Mouse (Mus musculus) bone marrow, adult 2 months (tissue): ENCODE measurements at regions not wholly inside any gene's neighbourhood (a gene's known extent, or its start where the extent isn't known, plus 50 kb on each side); places are given as distances from the start of the nearest gene placed in this dataset.

Source experiments
- H3K27ac ChIP-seq: fragments of 200-500 bp; 2 replicates; pipeline ENCODE4 v1.5.1; 2012; ENCODE audit warnings: low read depth, mild to moderate bottlenecking, control low read depth, inconsistent platforms, low read length; ENCODE audit not compliant: control insufficient read depth, poor library complexity, insufficient read depth
- H3K4me1 ChIP-seq: fragments of 200-500 bp; 2 replicates; pipeline ENCODE4 v1.6.1; 2011; ENCODE audit warnings: low read length; ENCODE audit not compliant: control insufficient read depth, insufficient read depth
- H3K4me3 ChIP-seq: fragments of 200-500 bp; replicated peaks from 2 replicates; pipeline ENCODE3; 2011; ENCODE audit warnings: mild to moderate bottlenecking, low read depth, low read length, control low read depth; ENCODE audit not compliant: control insufficient read depth
- CTCF ChIP-seq: fragments of 200-500 bp; IDR thresholded peaks from 2 replicates; pipeline ENCODE4 v1.5.1; 2011; ENCODE audit warnings: low read length, control low read depth; ENCODE audit not compliant: control insufficient read depth, insufficient read depth
- POLR2A ChIP-seq: fragments of 200-500 bp; IDR thresholded peaks from 2 replicates; pipeline ENCODE4 v1.6.1; 2011; ENCODE audit warnings: low read depth, mild to moderate bottlenecking, control low read depth, low read length, borderline replicate concordance; ENCODE audit not compliant: control insufficient read depth
- WGBS: fragments of 180-500 bp; shearing (Covaris S2); methylation state at CpG from one replicate; pipeline ENCODE4 v1.1.7; 2018; 5-methylcytosine and 5-hydroxymethylcytosine counted together

- TF ChIP-seq CTCF (no peak), POLR2A (no peak)
- no peak overlapping the region for H3K27ac ChIP-seq
- no peak overlapping the region for H3K4me3 ChIP-seq
- no peaks in the 10 kb centered on the region for H3K4me1 ChIP-seq
- 77% methylated on average over 5 of the region's 5 CpGs for WGBS
Measured at GRCm38 (mm10) chr14:48826421-48826820, 152.8 kb upstream of the Otx2 start.

DNA sequence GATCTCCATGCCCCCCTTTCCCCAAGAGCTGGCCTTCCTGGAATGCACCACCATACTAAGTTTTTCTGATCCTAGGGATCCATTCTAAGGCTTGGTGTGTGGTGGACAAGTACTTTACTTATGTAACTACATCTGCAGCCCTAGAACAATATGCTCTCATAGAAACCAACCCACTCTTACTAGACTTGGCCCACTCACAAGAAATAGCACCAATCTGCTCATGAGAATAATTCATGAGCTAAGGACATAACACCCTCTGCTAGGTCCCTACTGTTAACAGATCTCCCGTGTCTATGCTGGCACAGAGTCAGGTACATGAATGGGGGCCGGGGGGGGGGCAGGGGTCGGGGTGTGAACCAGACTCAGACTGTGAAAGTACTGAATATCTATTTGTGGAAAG is 150.8 kb upstream of the Otx2 start:
- H3K4me3 ChIP-seq: no peak overlapping the region
- TF ChIP-seq POLR2A (no peak), CTCF (no peak)
- no peaks in the 10 kb centered on the region for H3K4me1 ChIP-seq
- H3K27ac ChIP-seq: no peak overlapping the region
- WGBS: 62% methylated on average over 3 of the region's 3 CpGs

DNA sequence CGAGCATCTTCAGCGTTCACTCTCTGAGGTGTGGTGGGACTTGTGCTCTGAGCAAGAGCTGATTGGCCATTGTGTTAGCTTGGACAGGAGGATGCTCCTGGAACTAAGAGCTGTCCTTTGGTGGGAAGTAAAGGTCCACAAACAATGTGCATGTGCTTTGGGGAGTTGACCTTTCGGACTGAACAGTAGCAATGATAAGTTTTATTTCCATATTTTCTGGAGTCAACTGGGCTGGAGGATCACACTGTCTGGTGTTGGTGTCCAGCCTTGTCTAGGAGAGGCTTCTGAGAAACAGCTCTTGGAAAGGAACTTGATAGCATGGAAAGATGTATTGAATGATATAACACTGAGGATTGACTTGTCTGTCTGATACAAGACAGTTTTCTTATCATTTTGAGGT is 142.3 kb upstream of the Otx2 start:
- 81% methylated on average over 3 of the region's 3 CpGs for WGBS
- Histone ChIP-seq H3K27ac (no peak overlapping the region), H3K4me1 (no peaks in the 10 kb centered on the region), H3K4me3 (no peak overlapping the region)
- TF ChIP-seq POLR2A (no peak), CTCF (no peak)

GRCm38 (mm10) chr14:48815231-48815728 is 141.7 kb upstream of the Otx2 start:
- no peaks in the 10 kb centered on the region for H3K4me1 ChIP-seq
- H3K4me3 ChIP-seq: no peak overlapping the region
- WGBS: 78% methylated on average over 8 of the region's 8 CpGs
- no peak for TF ChIP-seq CTCF
- no peak for TF ChIP-seq POLR2A
- H3K27ac ChIP-seq: no peak overlapping the region

DNA sequence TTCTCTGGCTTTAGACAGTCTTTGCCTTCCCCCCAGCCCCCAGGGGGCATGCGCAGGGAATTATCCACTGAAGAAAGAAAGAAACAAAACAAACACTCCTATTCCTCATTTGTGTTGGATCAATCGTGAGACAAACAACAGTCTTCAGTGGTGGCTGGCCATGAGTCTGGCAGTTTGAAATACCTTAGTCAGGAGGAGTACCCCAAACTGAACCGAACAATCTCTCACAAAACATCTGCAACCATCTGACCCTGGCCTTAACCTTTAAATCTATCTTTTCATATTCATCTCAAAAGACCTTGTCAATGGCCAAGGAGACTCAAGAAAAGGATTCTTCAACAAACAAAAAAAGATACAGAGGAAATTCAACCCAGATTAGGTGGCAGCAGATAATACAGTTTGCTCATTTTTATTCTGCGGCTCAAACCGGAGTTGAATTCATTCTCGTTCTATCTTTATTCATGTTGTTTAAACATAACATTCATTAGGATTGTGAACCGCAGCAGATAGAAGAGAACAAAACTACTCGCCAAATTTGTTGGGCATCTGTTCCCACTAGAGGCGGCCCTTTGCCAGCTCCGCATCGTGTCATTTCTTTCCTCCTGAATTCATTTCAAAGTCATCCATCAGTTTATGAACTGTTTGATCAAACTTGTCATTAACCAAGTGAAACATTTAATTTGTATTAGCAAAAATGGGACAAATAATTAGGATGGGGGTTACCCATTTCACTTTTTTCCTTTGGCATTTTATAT is 139.3 kb upstream of the Otx2 start:
- H3K4me1 ChIP-seq: no peaks in the 10 kb centered on the region
- WGBS: 78% methylated on average over 11 of the region's 11 CpGs
- H3K27ac ChIP-seq: no peak overlapping the region
- TF ChIP-seq CTCF (no peak), POLR2A (no peak)
- no peak overlapping the region for H3K4me3 ChIP-seq

GRCm38 (mm10) chr14:48804098-48804497 is 130.5 kb upstream of the Otx2 start:
- Histone ChIP-seq H3K4me1 (no peaks in the 10 kb centered on the region), H3K27ac (no peak overlapping the region), H3K4me3 (no peak overlapping the region)
- no peak for TF ChIP-seq CTCF
- no peak for TF ChIP-seq POLR2A
- WGBS: 84% methylated on average over 4 of the region's 4 CpGs

DNA sequence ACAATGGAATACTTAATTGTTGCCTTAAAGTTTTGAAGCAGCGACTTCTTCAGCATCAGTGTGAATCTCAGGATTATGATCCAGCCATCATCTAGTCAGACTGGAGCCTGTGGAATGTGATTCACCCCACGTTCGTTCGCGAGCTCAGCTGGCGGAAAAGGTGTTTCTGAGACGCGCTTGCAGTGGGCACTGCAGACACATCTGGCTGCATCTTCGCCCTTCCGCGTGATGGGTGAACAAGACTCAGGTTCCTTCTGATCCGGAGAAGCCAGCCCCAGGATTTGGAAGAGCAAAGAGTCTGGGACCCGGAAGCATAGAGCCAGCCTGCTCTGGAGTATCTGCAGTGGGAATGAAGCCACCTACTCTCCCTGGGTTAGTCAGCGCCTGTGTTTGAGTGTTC is 127.7 kb upstream of the Otx2 start:
- H3K4me3 ChIP-seq: no peak overlapping the region
- TF ChIP-seq CTCF (no peak), POLR2A (no peak)
- H3K27ac ChIP-seq: no peak overlapping the region
- WGBS: 63% methylated on average over 14 of the region's 14 CpGs
- H3K4me1 ChIP-seq: no peaks in the 10 kb centered on the region

DNA sequence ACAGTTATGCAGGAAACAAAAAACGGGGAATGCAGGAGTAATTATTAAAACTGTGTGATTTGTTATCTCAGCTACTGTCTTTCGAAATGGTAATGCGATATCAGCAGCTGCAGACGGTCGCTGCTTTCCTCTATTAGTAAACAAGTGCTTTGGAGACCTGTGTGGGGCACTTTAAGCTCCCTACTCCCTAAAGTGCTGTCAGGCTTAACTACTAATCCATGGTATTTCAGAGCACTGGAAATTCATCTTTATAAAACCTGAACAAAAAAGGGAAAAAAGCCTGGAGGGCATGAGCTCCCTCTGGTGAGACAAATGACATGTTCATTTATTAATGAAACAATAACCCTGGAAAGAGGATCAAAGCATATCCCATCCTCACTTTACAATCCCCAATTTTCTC is 127.2 kb upstream of the Otx2 start:
- TF ChIP-seq POLR2A (no peak), CTCF (no peak)
- H3K4me3 ChIP-seq: no peak overlapping the region
- 44% methylated on average over 5 of the region's 5 CpGs for WGBS
- no peak overlapping the region for H3K27ac ChIP-seq
- H3K4me1 ChIP-seq: no peaks in the 10 kb centered on the region

- Histone ChIP-seq H3K4me1 (no peaks in the 10 kb centered on the region), H3K4me3 (no peak overlapping the region), H3K27ac (no peak overlapping the region)
- WGBS: 78% methylated on average over 4 of the region's 4 CpGs
- TF ChIP-seq CTCF (no peak), POLR2A (no peak)
Measured at GRCm38 (mm10) chr14:48800100-48800449, 126.5 kb upstream of the Otx2 start.
